8 mouse cellular contexts compared by ENCODE assay signal in genomic region chr7:84689251-84690100, GRCm38 (mm10). TPM values are rescaled to one million over a fixed set of nuclear protein-coding genes. Genes with fewer than 3 reads are reported as not detected.
DNase-seq lines count a peak whose midpoint lies in the region; ATAC-seq lines count a peak whose summit lies in the region.

Zfand6 (minus strand) TSS chr7:84689959.

- no peaks in the 10 kb centered on the region for H3K36me3 ChIP-seq in hindbrain, embryonic 13.5 days

- H3K27ac ChIP-seq in hindbrain, embryonic 13.5 days = peak within 1 kb of the TSS; percentile 83

- ATAC-seq in hindbrain, embryonic 13.5 days (ENCODE audit: low FRiP score) = peak; percentile 99

- peak within 1 kb of the TSS; percentile 71 for H3K4me2 ChIP-seq in hindbrain, embryonic 13.5 days

- peak; percentile 99 for DNase-seq in NIH3T3 (ENCODE audit: low read depth)
- DNase-seq in cerebellum, postnatal 10 days = peak; percentile 100
- peak; percentile 96 to 98 for DNase-seq in frontal cortex, postnatal 14 days (ENCODE audit: low spot score in 2 of 2)
- peak; percentile 95 to 99 for DNase-seq in layer of hippocampus, postnatal 25 days (ENCODE audit: extremely low spot score in 1 of 2, low spot score in 1 of 2)
- DNase-seq in lung, postnatal 25 days (ENCODE audit: low spot score) = peak; percentile 98
- peak; percentile 98 for DNase-seq in retina, embryonic 14.5 days (ENCODE audit: low spot score)
- peak; percentile 94 for DNase-seq in thymus, postnatal 4 days

- H3K9me3 ChIP-seq in hindbrain, embryonic 13.5 days = no peaks in the 10 kb centered on the region

- H3K4me1 ChIP-seq in hindbrain, embryonic 13.5 days (replicated peaks) = peaks cover 5% of the 10 kb centered on the region

- peak within 1 kb of the TSS; percentile 83 for H3K4me3 ChIP-seq in hindbrain, embryonic 13.5 days

- WGBS in hindbrain, embryonic 13.5 days = under 1% methylated on average over 81 of the region's 87 CpGs

- H3K27me3 ChIP-seq in hindbrain, embryonic 13.5 days = no peaks in the 10 kb centered on the region

- H3K9ac ChIP-seq in hindbrain, embryonic 13.5 days = peak within 1 kb of the TSS; percentile 77

RNA-seq across cellular contexts. Expression of gene Zfand6, which starts in this region (rescaled TPM):
- 219 TPM in 2 replicates for polyA plus RNA-seq in hindbrain, embryonic 13.5 days (2015; fragmentation: Nextera tagmentation; extraction: Ambion mirVana)
- total RNA-seq in layer of hippocampus, postnatal 25 days (2021) = 10 to 100 TPM; 74.4 to 78.4 TPM

Comparison
In these comparisons a context has a peak if more than half of its experiments do, and no peak if none do; other contexts are left out.
1. Peak in every context shown above with its lines: DNase-seq, ATAC-seq, H3K4me3 ChIP-seq and H3K27ac ChIP-seq.